Mouse (Mus musculus): ENCODE measurements around the gene Olfr584.

Gene Olfr584

DNA sequence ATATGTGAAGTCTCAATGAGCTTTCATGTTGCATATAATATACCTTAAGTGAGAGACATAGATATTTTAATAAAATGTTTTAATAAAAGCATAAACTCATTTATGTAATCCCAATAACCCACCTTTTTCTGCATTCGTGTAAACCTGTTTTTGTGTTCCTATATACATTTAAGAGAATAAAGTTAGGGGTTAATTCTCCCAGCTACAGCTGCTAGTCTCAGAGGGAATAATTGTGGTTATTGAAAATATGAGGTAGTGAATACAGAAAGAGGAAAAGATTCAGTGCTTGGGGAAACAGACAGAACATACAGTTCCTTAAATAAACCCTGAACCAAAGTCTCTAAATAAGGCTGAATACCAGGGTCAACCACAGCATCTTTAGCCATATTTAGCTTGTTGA lies at the start of gene Olfr584:
Olfr584 (plus strand) TSS at position 301 of the 400 bp plus-strand sequence.
- DNase-seq (ENCODE audit: low spot score), result no peak

DNA sequence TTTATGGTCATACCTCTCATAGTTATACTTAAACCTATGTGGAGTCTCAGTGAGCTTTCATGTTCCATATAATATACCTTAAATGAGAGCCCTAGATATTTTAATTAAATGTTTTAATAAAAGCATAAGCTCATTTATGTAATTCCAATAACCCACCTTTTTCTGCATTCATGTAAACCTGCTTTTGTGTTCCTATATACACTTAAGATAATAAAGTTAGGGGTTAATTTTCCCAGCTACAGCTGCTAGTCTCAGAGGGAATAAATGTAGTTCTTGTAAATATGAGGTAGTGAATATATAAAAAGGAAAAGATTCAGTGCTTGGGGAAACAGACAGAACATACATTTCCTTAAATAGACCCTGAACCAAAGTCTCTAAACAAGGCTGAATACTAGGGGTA lies 44.0 kb upstream of the Olfr584 start, which contains the start of gene Olfr582:
Olfr582 (plus strand) TSS at position 301 of the 400 bp plus-strand sequence.
- DNase-seq (ENCODE audit: low spot score), result no peak

DNA sequence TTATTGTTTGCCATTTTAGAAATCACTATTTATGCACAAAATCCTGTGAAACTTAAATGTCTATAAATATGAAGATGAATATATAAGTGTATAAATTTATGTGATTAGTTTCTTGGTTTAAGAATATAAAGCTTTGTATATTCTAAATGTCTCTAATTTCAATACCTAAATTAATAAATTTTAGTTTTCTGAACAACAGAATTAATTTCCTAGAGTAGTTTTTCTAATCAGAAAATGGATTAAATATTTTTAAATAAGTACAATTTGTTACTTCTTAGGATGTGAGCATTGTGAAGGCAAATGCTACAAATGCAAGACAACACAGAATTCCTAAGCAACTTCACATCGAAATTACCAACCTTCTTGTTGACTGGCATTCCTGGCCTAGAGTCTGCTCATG lies 30.7 kb upstream of the Olfr584 start, which contains the start of gene Olfr583:
Olfr583 (plus strand) TSS at position 301 of the 400 bp plus-strand sequence.
- no peak for DNase-seq (ENCODE audit: low spot score)

DNA sequence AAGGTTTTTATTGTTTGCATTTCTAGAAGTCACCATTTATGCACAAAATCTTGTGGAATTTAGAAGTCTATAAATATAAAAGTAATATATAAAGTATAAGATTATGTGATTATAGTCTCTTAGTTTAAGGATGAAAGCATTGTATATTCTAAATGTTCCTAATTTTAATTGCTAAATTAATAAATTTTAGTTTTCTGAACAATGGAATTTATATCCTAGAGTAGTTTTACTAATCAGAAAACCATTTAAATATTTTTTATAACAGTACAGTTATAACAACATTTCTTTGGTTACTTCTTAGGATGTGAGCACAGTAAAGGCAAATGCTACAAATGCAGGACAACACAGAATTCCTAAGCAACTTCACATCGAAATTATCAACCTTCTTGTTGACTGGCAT lies 15.7 kb downstream of the Olfr584 start, which contains the start of gene Olfr585:
Olfr585 (plus strand) TSS at position 301 of the 400 bp plus-strand sequence.
- DNase-seq (ENCODE audit: low spot score), result no peak

DNA sequence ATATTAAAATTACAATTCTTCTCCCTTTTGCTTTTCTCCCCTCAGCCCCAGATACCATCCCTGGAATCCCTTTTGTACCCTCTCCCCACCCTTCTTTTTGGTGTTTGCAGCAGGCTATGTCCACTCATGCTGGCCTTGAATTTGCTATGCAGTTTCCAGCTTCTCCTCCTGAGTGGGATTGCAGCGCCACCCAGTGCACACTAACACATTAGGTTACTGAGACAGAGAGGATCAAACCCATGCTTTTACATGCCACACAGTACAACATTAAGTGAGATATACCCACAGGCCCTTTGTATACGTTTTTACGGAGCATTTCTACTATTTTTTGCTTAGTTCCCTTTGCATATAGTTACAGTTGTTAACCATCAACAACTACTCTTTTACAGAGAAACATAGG lies 37.7 kb downstream of the Olfr584 start:
- DNase-seq (ENCODE audit: low spot score), result no peak

DNA sequence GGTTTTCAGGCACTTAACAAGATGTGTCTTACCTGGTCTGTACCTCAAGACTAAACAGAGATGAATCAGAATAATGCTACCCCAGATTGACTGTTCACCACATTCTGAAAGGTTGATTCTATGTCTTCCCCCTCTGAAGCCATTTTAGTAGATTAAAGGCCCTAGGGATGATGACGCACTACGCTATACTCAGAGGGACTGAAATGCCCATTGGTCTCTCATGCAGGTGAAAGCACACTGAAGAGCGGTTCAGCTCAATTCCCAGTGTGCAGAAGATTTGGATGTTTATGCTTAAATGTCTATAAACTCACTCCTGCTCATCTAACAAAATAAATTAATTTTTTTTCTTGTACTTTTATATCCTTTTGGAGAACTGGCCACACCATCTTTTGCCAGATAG lies 43.9 kb downstream of the Olfr584 start, which contains the start of gene Olfr586:
Olfr586 (minus strand) TSS at position 101 of the 400 bp plus-strand sequence.
- DNase-seq (ENCODE audit: low spot score), result no peak

Measured in testis, postnatal 14 days (tissue).